Mouse (Mus musculus) megakaryocyte, embryonic 14.5 days (primary cell): ENCODE data around the gene Mcub.

Experiments
- FLI1 ChIP-seq: IDR thresholded peaks from 2 replicates; pipeline ENCODE4 v1.6.1; 2012; ENCODE audit warnings: low read length, inconsistent platforms, mixed read lengths
- GATA1 ChIP-seq: IDR thresholded peaks from 3 replicates; pipeline ENCODE4 v1.6.1; 2012; ENCODE audit warnings: mixed read lengths, low read length, inconsistent platforms, borderline replicate concordance

DNA sequence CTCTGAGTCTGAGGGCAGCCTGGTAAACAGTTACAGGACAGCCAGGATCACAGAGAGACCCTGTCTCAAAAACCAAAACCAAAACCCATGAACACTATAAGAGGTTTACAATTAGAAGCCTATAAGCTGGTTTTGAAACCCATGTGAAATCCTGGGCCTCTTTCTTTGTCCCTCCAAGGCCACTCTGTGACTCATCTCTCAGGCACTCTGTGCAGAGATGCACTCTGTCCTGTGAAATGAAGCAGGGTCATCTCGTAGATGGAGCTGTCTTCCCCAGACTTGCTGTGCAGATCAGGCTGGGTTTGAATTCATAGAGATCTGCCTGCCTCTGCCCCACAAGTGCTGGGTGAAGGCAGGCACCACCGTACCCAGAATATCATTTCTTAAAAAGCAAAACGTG lies 52.6 kb downstream of the Mcub start:
- no peak for TF ChIP-seq GATA1
- no peak for TF ChIP-seq FLI1
